Mouse (Mus musculus): ENCODE data around the gene Svop.

The Svop gene

DNA sequence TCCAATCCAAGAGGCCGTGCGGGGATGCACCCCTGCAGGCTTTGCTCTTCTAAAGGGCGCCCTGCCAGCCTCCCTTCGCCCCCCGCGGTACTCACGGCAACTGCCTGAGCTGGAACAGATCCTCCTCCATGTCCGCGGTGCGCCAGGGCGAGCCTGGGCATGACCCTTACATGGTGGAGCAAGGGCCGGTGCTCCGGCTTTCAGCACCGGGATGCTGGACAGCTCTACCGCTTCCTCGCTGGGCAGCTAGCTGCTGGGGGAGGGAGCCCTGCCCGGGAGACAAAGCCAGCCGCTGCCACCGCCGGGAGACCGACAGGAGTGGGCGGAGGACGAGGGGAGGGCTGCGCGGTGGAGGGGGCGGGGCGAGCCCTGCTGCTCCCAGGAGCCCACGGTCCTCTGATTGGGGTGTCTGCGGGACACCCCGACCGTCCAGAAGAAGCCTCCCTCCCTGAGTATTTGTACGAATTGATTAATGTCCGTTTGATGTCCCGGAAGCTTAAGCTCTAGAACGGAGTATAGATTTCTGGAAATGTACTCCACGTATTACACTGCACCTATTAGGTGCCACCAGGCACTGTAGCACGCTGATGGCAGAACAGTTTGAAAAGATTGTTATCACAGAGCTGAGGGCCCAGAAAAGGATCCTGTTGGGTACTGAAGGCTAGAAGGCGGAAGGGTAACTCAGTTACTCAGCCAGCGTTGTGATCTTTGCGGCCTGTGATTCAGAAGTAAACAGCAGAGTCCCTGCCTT is at the start of gene Svop:
TSS of gene Svop (minus strand) at position 514 of the 751 bp plus-strand sequence.
- peak; percentile 81 for DNase-seq

DNA sequence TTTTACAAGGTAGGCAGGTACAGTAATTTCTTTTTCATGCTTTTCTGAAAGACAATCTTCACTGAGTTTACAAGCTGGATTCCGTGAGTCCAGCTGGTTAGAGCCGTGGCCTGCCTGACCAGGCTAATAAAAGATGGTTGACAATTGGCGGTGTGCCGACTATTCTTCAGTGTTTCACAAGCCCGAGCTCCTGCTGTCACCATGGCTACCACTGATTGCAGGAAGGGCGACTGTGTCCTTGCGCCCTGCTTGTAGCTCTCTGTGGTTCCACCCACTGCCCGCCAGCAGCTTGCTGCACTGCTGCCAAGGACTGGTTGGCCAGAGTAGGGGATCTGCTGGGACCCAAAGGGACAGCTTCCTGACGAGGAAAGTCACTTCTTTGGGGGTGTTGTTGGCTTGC is 47.8 kb upstream of the Svop start:
- DNase-seq, result peak; percentile 89

DNA sequence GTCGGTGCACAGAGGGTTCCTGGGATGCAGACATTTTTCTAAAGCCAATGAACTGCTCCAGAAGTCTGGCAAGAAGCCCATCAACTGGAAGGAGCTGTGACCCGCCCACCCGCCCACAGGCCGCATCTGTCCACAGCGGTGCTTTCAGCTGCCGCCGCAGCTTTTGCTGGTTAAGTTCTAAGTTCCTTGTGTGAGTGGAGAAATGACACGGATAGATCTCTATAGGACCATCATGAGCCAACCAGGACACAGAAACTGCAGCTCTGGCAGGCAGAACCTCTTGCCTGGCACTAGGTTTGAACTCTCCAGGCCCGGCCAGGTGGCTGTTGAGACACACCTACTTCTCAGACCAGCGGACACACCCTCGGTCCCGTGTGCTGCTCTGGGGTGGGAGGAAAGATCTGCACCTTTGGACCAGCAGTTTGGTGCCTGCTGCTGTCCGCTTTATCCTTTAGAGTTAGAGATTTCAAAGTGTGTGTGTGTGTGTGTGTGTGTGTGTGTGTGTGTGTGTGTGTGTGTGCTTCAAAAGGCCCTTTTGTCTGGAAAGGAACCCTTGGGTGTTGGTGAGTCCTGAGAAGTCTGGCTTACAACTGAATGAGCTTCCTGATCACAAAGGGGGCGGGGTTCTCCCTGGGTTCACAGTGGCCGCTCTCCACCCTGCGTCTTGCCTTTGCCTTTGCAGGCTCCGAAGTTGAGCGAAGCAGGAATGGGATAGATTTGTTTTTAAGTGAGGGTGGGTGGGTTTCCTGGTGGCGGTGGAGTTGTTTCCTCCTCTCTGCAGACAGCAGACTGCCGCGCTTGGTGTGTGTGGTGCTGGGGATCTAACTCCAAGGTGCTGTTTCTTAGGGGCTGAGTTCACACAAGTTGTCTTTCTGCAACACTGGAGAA is 47.2 kb upstream of the Svop start:
- DNase-seq, result peak; percentile 40

DNA sequence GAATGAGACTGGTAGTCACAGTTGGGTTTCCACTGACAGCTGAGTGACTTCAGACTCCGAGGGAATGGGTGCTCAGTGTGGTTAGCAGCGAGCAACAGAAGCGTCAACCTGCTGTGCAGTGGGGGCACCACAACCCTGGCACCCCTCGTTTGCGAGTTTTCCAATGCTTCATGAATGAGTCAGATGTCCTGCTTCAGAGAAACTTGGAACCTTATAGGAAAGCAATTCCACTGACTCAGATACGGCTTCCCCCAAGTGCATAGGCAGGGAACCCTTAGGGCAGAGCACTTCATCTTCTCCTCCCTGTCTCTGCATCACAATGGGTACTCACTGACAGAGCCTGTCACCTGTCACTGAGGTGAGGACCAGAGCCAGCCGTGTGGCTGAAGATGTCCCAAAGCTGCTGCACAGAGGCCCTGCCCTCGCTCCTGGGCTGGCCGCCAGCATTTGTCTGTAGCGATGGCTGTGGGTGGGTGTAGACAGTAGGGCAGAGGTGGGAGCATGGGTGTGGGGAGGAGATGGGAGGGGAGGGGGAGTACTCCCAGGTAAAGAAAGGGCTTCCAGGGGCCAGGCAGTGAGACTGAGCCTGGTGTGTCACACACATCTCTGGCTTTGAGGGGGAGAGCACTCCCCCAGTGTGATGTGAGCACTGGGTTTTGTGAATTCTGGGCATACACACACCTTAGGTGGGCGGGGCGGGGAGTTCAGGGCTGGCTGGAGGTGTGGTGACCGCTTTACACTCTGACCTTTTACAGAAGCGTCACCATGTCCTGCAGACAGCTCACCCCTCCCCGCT is 46.3 kb upstream of the Svop start:
- no peak for DNase-seq

DNA sequence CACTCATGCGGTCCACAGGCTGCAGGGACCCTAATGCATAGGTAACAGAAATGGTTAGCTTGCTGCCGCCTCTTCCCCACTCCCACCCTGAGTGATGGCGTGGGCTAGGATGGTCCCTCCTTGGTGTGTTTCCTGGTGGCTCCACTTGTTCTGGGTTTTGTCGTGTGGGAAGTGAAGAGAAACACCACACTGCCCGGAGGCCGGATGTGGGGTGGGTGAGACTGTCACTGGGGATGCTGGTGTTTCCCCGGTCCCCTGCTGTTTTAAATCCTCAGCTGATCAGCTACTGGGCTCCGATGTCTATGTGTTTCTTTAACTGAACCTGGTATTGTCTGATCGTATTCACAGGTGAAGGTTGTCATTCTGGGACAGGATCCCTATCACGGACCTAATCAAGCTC is 44.1 kb upstream of the Svop start:
- no peak for DNase-seq

DNA sequence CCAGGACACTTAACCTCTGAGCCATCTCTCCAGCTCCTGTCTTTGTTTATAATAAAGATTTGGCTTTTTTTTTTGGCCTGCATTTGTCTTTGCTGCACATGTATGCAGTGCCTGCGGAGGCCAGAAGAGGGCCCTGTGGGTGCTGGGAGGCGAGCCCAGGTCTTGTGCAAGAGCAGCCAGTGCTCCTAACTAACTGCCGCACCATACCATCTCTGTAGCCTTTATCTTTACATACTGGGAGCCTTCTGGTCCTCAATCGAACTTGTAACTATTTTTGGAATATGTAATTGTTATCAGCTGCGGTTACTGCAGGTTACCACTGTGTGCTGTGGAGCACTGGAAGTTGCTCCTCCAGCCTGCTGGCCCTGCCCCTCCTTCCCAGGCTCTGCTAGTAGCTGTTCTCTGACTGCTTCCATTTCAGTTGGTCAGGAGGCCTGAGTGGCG is 42.7 kb upstream of the Svop start:
- peak; percentile 76 for DNase-seq

DNA sequence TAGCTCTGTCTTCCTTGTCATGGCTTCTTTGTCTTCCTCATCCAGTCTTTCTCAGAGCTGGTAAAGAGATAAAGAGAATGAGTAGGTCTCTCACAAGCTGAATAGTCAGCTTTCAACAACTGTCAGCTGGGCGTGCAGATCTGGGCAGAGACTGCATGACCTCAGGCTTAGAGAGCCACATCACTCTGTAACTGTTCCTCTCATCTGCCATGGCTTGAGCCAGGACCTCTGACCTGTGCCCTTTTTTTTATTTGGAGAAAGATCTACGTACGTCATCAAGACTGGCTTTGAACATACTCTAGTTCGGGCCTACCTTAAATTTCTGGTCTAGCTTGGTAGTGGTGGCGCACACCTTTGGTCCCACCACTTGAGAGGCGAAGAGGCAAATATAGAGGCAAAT is 41.5 kb upstream of the Svop start:
- DNase-seq, result no peak

DNA sequence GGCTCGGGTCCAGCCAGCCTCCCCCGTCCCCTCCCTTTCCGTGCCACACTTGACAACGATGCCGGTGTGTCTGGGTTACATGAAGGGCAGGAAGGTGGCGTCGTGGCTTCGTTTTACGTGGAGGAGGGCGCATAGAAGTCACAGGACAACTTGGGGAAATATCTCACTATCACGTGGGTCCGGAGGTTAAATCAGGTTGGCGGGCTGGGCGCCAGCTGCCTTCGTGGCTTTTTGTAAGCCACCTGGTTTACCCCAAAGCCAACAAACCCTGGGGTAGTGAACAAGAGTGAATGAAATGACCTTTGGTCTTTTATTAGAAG is 40.1 kb upstream of the Svop start:
- DNase-seq, result peak; percentile 45

DNA sequence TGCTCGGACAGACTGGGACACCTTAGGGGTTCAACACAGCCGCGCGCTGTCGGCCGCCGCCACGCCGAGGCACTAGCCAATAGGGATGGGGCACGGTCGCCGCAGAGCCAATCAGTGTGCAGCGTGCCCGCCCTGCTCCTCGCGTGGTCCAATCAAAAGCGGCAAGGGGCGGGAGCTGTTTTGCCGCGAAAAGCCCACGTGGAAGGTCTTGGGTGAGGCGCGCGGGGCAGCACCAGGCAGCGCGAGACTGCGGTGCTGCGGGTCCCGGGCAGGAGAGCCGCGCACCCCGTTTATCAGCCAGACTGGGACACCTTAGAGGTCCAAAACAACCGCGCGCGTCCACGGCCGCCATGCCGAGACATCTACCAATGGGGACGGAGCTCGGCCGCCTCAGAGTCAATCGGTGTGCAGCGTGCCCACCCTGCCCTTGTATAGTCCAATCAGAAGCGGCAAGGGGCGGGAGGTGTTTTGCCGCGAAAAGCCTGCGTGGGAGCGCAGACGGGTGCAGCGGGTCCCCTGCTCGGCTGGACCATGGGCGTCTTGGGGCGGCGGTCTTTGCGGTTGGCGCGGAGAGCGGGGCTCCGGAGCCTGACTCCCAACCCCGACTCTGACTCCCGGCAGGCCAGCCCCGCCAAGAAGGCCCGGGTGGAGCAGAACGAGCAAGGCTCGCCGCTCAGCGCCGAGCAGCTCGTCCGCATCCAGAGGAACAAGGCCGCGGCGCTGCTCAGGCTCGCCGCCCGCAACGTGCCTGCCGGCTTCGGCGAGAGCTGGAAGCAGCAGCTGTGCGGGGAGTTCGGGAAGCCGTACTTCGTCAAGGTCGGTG is 39.5 kb upstream of the Svop start:
- DNase-seq, result peak; percentile 94

DNA sequence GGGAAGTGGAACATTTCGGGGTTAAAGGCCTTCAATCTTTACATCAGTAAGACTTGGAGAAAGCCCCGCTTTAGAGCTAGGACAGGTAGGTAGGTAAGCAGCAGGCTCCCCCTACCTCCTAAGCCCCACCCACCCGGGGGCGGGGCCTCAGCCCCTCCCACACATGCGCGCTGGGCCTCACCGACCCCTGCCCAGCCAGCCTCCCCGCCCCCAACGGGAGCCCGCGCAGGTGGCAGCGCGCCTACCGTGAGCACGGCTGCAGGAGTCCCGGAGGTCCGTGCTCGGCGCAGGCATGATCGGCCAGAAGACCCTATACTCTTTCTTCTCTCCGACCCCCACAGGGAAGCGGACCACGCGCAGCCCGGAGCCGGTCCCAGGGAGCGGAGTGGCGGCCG is 38.8 kb upstream of the Svop start, which contains the start of gene Ung:
TSS of gene Ung (plus strand) at position 176 of the 395 bp plus-strand sequence.
- peak; percentile 39 for DNase-seq

DNA sequence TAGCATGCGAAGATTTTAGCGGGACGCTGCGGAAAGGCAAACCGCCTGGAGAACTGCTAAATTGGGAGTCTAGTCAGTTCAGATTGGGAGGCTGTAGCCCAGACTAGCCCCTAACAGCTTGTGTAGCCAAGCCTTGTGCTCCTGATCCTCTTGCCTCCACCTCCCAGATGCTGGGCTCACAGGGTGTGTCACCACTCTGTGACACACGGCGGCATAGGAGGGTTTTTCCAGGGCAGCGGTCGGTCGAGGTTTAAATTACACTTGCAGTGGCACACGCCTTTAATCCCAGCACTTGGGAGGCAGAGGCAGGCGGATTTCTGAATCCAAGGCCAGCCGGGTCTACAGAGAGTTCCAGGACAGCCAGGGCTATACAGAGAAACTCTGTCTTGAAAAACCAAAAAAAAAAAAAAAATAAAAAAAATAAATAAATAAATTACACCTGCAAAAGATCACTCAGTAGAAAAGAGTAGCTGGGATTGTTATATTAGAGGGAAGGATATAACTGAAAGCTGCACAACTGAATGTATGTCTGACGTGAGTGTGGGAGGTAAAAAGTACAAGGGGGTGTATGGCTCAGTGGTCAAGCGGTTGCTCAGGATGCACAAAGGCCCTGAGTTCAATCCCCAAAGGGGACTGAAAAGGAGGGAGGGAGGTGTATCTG is 38.3 kb upstream of the Svop start:
- no peak for DNase-seq

DNA sequence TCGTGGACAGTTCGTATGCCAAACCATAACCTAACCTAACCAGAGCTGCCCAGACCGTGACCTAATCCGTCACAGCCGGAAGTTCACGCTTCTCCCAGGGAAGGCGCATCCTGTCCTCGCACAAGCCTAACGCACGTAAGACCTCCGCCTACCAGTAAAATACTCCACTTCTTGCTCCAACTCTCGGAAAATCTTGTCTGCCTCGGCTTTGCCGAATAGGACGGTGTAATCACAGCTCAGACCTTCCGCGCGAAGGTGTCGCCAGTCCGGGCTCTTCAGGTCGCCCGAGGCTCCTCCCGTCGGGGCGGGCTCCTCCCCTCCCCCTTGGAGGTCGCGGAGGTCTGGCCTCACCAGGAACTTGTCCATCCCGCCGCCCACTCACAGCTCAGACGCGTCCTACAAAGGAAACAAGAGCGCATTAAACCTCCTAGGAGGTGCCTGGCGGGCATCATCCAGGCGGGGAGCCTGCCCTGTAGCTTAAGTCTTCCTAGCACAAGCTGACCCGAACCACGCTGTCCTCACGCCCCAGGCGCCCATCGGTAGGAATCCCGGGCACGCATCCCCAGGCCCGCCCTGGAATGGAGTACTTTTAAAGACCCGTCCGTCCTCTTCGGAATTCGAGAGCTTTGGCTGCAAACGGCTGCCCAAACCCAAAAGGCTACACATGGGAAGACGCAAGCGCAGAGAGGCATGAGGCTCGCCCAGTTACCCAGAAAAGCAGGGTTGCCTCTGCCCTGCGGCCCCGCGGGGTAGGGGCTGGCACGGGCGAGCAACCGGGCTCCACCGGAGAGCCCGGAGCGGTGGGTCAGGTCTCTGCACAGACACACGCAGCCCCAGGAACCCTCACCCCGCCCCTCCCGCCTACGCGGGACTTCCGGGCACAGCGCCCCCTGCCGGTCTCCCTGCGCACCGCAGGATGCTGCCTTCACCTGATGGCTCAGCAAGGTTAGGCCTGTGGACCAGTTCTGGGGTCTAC is 36.3 kb upstream of the Svop start, which contains the start of gene Alkbh2:
TSS of gene Alkbh2 (minus strand) at position 845 of the 976 bp plus-strand sequence.
- peak; percentile 86 for DNase-seq

DNA sequence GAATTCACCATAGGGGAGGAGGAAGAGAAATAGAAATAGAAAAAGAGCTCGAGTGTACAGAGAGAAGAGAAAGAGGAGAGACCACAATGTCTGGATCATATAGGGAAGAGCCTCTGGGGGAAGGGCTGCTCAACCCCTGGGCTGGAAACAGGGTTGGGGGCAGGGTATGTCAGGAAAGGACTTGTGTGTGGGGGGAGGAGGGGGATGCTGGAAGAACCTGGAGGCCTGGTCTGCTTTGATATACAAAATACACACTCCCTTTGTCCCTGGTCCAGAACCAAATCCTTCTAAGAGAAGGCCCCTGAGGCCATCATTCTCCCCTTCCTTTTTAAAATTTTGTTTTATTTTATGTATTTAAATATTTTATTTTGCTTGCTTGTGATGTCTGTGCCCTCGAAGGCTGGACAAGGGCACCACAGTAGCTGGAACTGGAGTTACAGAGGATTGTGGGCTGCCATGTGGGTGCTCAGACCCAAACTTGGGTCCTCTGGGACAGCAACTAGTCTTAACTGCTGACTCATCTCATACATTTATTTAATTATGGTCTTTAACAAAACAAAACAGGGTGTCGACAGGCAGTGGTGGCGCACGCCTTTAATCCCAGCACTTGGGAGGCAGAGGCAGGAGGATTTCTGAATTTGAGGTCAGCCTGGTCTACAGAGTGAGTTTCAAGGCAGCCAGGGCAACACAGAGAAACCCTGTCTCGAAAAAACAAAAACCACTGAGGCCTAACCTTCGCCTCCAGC is 35.3 kb upstream of the Svop start:
- no peak for DNase-seq

DNA sequence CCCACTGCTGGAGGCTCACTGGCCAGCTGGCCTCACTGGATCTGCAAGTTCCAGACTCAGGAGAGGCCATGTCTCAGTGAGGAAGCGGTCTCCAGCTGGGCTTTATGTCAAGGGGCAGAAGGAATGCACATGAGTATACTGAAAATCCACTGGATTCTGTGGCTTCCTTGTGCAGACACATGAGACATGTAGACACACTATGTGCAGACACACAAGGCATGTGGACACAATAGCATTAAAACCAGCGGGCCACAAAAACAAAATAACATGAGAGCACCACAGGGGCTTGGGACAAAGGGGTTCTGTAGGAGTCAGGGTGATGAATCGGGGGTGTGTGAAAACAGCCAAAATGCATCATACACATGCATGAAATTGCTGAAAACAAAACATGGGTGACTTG is 34.6 kb upstream of the Svop start:
- no peak for DNase-seq

DNA sequence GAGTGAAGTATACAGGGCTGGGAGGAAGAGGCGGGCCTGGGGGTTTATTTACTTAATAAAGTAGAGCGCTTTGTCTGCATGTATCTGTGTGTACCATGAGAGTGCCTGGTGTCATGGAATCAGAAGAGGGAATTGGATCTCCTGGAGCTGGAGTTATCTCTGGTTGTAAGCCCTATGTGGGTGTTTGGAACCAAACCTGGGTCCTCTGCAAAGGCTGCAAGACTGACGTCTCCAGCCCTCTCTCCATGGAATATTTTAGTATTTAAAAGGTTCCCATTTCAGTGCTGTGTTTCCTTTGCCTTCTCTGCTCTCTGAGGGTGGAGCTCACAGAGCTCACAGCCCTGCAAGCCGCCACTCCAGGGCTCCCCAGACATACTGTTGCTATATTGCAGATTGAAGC is 28.4 kb upstream of the Svop start:
- no peak for DNase-seq

DNA sequence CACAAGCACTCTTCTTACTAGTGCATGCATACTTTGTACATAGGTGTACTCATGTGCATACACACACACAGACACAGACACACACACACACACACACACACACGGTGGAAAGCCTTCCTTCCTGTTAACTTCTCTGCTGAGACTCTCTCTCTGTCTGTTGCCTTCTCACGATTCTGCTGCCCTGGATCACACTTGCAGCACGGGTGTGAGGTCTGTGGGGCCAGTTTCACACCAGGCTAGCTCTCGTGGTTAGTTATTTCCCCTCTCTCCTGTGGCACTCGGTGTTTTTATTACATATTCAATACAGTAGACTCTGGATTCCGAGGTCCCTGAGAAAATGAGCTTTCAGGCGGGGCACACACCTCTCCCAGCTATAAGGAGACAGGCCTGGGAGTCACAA is 25.2 kb upstream of the Svop start:
- no peak for DNase-seq

DNA sequence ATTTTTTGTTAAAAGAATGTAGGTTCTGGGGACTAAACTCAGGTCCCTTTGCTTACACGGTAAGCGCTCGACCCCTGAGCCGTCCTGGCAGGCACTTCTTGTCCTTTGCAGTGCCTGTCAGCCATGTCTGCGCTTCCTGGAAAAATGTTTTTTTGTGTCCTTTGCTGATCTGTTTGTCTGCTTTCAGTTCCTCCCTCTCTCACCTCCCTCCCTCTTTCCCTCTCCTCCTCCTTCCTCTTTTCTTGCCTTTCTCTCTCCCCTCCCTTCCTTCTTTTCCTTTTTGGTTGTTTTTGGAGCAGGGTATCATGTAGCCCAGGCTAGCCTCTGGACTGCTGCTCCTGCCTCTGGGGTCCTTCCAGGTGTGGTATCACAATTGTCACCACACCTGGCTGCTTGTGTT is 23.7 kb upstream of the Svop start:
- no peak for DNase-seq

DNA sequence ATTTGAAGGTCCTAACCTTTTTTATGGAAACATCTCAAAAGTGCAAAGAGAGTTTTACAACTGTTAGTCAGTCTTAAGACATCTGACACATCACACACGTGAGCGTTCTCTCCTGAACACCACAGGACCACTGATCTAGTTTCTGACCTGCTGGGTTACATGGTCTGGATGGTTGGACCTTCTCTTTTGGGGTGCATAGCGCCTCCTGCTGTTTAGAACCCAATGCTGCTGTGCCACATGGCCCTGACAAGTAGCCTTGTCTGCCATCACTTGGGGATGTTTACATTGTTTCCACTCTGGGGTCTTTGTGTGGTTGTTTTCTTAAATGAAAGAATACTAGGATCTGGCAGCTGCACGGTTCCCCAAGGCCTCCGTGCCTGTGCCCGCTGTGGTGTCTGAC is 22.0 kb upstream of the Svop start:
- DNase-seq, result no peak

DNA sequence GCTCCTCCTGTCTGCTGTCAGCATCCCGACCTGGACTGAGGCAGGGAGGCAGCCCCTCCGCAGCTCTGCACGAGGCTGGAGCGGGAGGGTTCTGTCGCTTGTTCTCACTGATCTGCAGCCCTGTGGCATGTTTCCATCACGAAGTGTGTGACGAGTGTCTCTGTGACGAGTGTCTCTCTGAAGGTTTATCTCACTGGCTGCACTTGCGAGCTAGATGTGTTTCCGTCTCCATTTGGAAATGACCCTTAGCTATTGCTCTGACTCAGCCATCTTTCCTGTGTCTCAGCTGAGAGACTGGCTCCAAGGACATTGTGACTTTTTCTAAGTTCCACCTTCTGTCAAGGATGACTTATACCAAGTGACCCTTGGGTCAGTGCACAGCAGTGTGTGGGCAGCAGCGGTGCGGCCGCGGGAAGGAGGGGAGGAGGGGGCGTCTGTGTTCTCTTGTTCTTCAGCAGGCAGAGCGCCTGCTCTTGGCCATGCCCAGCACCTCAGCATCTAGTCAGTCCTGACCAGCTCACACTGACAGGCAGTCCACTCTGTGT is 15.1 kb upstream of the Svop start:
- no peak for DNase-seq

DNA sequence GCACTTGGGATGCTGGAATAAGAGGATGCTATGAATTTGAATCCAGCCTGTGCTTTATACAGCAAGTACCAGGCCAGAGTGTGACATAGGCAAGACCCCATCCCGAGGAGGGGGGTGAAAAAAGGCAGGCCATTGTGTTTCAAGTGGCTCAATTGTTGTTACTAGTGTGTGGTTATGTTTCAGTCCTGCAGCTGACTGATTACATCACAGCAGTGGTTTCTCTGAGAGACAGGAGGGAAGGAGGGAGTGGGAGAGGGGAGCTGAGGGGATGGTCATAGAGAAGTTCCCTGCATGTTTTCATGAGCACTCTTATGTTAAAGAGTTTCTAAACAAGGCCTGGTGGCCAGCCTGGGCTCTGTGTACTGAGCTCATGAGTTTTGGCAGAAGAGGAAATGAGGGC is 11.4 kb upstream of the Svop start:
- no peak for DNase-seq

Data from lung, postnatal 14 days (tissue).